25 mouse cellular contexts compared by ENCODE assay signal in the genomic region with DNA sequence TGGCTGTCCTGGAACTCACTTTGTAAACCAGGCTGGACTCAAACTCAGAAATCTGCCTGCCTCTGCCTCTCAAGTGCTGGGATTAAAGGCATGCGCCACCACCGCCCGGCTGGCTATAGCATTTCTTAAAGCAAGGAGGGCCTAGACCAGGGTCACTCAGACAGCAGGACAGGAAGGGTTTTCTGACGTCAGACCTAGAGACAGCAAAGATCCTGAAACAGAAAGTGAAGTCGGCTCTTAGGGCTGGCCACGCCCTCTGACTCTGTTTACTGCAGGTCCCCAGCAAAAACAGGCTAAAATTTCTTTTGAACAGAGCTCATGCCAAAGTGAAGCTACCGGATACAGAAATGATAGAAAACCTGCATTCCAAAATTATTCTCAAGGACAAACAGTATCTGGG. TPM values are rescaled to one million over a fixed set of nuclear protein-coding genes. Genes with fewer than 3 reads are reported as not detected.
A peak's percentile ranks its signal among the peaks of the same experiment; 100 is the strongest.
DNase-seq lines count a peak whose midpoint lies in the region; ATAC-seq lines count a peak whose summit lies in the region.
"Had no signal": no experiment of that assay in that cellular context is flagged by ENCODE, and none has a peak within 500 bp of the region (broad histone marks: within the 10 kb centered on the region; RNA-seq: fewer than 3 reads in every experiment).

No protein-coding gene starts in this region.

- H3K9ac ChIP-seq in forebrain, embryonic 12.5 days = no peak overlapping the region
- H3K9ac ChIP-seq: forebrain, embryonic 15.5 days; heart, embryonic 13.5 days; hindbrain, embryonic 12.5 days; hindbrain, embryonic 15.5 days had no signal

- DNase-seq in 416B (ENCODE audit: low read depth) (peak; percentile 73), A20 (ENCODE audit: low read depth, low spot score) (peak; percentile 60)
- peak; percentile 84 for DNase-seq in induced T-regulatory cell, adult 2 months (ENCODE audit: low read depth)
- no peak for DNase-seq in thymus, postnatal 4 days
- no peak for DNase-seq in ovary, postnatal 14 days (ENCODE audit: low spot score)
- DNase-seq in frontal cortex, postnatal 36 days (ENCODE audit: low spot score in 2 of 2) = no peak
- DNase-seq: adrenal gland, adult 8-10 months; adrenal gland, postnatal 25 days; B cell, adult 2 months; cerebellum, adult 18-20 months; cerebellum, adult 9-10 months; cerebellum, postnatal 14 days; gastrocnemius, postnatal 10 days; gastrocnemius, postnatal 36 days; heart, adult 2 months; heart, postnatal 14 days had no signal

- H3K36me3 ChIP-seq in forebrain, embryonic 12.5 days (replicated peaks) = peaks cover 3% of the 10 kb centered on the region; the same call in 1 of the 2 replicates
- H3K36me3 ChIP-seq: forebrain, embryonic 15.5 days; hindbrain, embryonic 12.5 days had no signal

- ATAC-seq in CD4-positive, CD25-positive, alpha-beta regulatory T cell, adult 4 months = peak; percentile 19
- no peak for ATAC-seq in forebrain, embryonic 12.5 days (ENCODE audit: low FRiP score)
- ATAC-seq: activated CD4-positive, CD25-positive, alpha-beta regulatory T cell, adult 4 months; forebrain, embryonic 15.5 days; intestine, embryonic 16.5 days had no signal

- H3K27me3 ChIP-seq in forebrain, embryonic 12.5 days = no peaks in the 10 kb centered on the region
- H3K27me3 ChIP-seq: forebrain, embryonic 15.5 days; heart, embryonic 13.5 days; hindbrain, embryonic 12.5 days; hindbrain, embryonic 15.5 days had no signal

- WGBS in forebrain, embryonic 12.5 days = 90% methylated on average over 7 of the region's 7 CpGs

- peaks cover 9% of the 10 kb centered on the region; the same call in 1 of the 2 replicates for H3K4me1 ChIP-seq in forebrain, embryonic 12.5 days
- H3K4me1 ChIP-seq: forebrain, embryonic 15.5 days had no signal

- H3K9me3 ChIP-seq in forebrain, embryonic 12.5 days = no peaks in the 10 kb centered on the region
- H3K9me3 ChIP-seq: forebrain, embryonic 15.5 days; heart, embryonic 10.5 days; heart, embryonic 13.5 days; hindbrain, embryonic 12.5 days; hindbrain, embryonic 15.5 days had no signal

- no peak overlapping the region for H3K4me2 ChIP-seq in forebrain, embryonic 12.5 days
- H3K4me2 ChIP-seq: forebrain, embryonic 15.5 days; heart, embryonic 13.5 days; hindbrain, embryonic 12.5 days; hindbrain, embryonic 15.5 days had no signal

- H3K27ac ChIP-seq in forebrain, embryonic 12.5 days = no peak overlapping the region
- H3K27ac ChIP-seq: forebrain, embryonic 15.5 days; heart, adult 2 months; heart, embryonic 10.5 days; heart, embryonic 13.5 days; hindbrain, embryonic 12.5 days; hindbrain, embryonic 15.5 days had no signal

- no peak overlapping the region for H3K4me3 ChIP-seq in forebrain, embryonic 12.5 days (replicated peaks)
- H3K4me3 ChIP-seq: forebrain, embryonic 15.5 days; heart, adult 2 months; heart, embryonic 10.5 days; heart, embryonic 13.5 days; hindbrain, embryonic 12.5 days; hindbrain, embryonic 15.5 days had no signal

RNA-seq across cellular contexts. Expression of a gene that starts 29.8 kb away (rescaled TPM):
- 100 to 1,000 TPM; 302 to 371 TPM for polyA plus RNA-seq in CD4-positive, CD25-positive, alpha-beta regulatory T cell, adult 4 months (2017; shearing (Covaris generic))
- polyA plus RNA-seq in forebrain, embryonic 12.5 days (2016; fragmentation: Nextera tagmentation; extraction: Ambion mirVana) = 33.9 and 34.5 TPM in 2 replicates

RNA-seq across cellular contexts. Expression of a gene that starts 44.4 kb away (rescaled TPM):
- polyA plus RNA-seq in CD4-positive, CD25-positive, alpha-beta regulatory T cell, adult 4 months (2017; shearing (Covaris generic)) = 10 to 100 TPM; 67.6 to 76.2 TPM
- polyA plus RNA-seq in forebrain, embryonic 12.5 days (2016; fragmentation: Nextera tagmentation; extraction: Ambion mirVana) = 83.6 and 86.4 TPM in 2 replicates

RNA-seq across cellular contexts. Expression of a gene that starts 44.9 kb away (rescaled TPM):
- 10 to 100 TPM; 16.4 to 23.4 TPM for polyA plus RNA-seq in CD4-positive, CD25-positive, alpha-beta regulatory T cell, adult 4 months (2017; shearing (Covaris generic))
- polyA plus RNA-seq in forebrain, embryonic 12.5 days (2016; fragmentation: Nextera tagmentation; extraction: Ambion mirVana) = 62.4 and 69.5 TPM in 2 replicates

RNA-seq across cellular contexts. Expression of a gene that starts 49.6 kb away (rescaled TPM):
- 1 to 10 TPM; 3.4 to 4.3 TPM for polyA plus RNA-seq in CD4-positive, CD25-positive, alpha-beta regulatory T cell, adult 4 months (2017; shearing (Covaris generic))
- polyA plus RNA-seq in forebrain, embryonic 12.5 days (2016; fragmentation: Nextera tagmentation; extraction: Ambion mirVana) = 14.4 and 16.1 TPM in 2 replicates

Comparison
In these comparisons a context has a peak if more than half of its experiments do, and no peak if none do; other contexts are left out.
1. DNase-seq: peak in 416B (single experiment), A20 (single experiment) and induced T-regulatory cell, adult 2 months (single experiment); none in thymus, postnatal 4 days (single experiment), ovary, postnatal 14 days (single experiment) and frontal cortex, postnatal 36 days (0 of 2).